Mouse (Mus musculus): Measurements from ENCODE around the gene Clip1. TPM values are rescaled to one million over a fixed set of nuclear protein-coding genes. Genes with fewer than 3 reads are reported as not detected.
A peak's percentile ranks its signal among the peaks of the same experiment; 100 is the strongest.
"Not testable (repeated sequence)": the region's sequence is repeated elsewhere in the genome, so short reads cannot be mapped to it uniquely, and the experiment has no call there.

Gene Clip1
- total RNA-seq (2022), result 100 to 1,000 TPM; 125 to 142 (median 126) TPM

DNA sequence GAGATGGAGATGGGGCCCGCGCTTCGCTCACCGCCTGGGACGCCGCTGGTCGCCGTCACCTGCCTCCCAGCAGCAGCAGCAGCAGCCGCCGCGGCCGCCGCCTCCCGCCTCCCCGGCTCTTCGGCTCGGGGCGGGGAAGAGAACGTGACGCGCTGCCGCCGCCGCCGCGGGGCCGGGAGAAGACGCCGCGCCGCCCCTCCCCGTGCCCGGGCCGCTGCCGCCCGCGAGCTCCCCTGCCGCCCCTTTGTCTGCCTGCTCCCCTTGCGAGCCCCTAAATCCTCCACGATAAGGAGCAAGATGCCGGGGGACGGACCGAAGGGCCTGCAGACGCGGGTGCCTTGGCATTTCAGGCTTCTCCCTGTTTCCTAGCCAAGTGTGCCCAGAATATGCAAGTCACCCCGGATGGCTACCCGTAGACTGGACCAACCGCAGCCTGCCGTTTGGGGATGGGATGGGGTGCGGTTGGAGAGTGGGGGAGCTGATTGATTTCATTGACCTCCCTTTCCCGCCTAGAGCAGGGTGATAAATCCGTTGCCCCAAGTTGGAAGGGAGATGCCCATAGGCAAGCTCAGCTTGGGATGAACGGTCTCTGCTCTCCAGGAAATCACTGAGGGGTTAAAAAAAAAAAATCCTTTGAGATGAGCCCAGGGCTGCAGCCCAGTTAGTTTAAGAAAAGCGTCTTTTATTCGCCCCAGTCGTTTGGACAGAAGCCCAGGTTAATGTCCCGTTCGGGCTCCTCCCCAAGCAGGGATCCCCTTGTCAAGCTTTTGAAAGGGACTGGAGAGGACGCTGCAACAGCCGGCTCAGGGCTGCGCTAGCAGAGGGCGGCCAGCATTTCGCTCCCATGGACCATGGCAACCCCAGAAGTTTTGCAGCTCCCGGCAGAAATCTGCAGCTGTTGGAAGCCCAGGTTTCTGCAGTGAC, at the start of gene Clip1:
Gene Clip1 (minus strand): TSS at position 398 of the 924 bp plus-strand sequence.
- DNase-seq (ENCODE audit: low spot score in 2 of 2), result peak; percentile 44 to 55

DNA sequence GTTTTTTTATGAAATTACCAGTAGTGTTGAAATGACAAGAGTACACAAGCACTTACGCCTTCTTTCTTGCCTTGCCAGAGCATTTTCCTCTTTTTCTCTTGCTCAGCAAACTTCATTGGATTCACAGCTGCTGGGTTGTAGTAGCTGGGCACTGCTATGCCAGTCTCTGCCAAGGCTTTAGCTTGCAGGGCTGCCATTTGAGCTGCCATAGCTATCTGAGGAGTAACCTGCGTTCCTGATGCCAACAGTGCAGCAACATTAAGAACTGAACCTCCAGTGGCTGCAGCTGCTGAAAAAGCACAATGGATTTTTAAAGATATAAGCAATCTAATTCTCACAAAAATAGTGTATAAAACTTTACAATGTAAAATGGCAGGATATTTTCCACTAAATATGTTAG, 46.6 kb upstream of the Clip1 start:
- no peak for DNase-seq (ENCODE audit: low spot score in 2 of 2)

GRCm38 (mm10) chr5:123723816-123724215, 39.4 kb upstream of the Clip1 start:
- DNase-seq (ENCODE audit: low spot score in 2 of 2), result not testable (repeated sequence)

DNA sequence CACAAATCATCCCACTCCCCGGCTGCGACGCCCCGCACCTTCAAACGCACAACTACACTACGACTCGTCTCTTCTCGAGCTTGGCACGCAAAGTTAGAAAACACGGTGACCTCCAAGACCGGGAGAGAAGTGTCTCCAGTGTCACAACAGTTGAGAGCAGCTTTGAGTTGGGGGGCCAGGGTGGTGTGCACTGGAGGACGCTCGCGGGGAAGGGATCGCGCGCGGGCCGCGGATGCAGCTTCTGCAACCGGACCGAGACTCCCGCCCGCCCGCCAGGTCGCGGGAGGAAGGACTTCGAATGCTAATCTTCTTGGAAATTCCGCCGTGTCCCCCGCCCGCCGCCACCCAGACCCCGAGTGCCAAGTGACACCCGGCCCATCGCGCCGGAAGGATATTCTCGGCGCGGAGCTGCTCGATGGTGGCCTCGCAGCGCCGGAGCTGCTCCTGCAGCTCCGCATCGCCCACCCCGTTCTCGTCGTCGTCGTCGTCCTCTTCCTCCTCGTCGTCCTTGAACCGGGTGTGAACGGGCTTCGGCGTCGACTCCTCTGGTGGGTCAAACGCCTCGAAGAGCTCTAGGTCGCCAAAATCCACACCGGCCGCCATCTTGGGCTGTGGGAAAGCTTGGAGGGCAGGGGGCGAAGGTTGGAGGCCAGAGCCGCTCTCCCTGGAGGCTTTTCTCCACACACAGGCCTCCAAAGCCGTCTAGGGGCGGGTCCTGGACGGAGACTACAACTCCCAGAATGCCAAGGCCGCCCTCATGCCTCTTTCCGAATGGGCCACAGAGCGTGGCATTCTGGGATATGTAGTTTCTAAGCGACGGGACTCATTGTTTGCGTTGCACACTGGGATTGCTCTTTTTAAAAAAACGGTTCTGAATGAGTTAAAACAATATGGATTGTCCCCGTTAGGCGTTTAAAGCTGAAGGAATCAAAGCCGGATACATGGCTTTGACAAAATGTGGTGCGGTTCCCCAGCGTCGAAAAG, 36.2 kb upstream of the Clip1 start, which contains the start of gene Zcchc8:
Gene Zcchc8 (minus strand): TSS at position 773 of the 984 bp plus-strand sequence.
- peak; percentile 97 for DNase-seq (ENCODE audit: low spot score in 2 of 2)

GRCm38 (mm10) chr5:123714622-123715021, 30.2 kb upstream of the Clip1 start:
- DNase-seq (ENCODE audit: low spot score in 2 of 2), result no peak

DNA sequence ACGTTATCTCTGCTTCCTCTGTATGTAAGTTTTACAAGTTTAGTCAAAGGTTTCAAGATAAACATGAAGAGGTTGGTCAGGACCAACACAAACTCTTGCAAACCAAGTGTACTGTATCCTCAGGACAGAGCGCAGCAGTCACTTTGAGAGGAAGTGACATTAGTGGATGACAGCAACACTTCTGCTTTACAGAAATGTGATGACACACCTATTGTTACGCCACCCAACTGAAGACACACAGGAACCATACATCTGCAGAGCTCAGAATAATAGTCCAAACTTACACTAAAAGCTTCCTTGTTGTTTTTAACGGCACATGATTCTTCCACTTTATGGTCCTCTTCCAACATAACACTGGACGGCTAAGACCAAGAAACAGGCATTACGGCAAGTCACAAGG, 29.4 kb upstream of the Clip1 start:
- no peak for DNase-seq (ENCODE audit: low spot score in 2 of 2)

GRCm38 (mm10) chr5:123709571-123709970, 25.2 kb upstream of the Clip1 start:
- DNase-seq (ENCODE audit: low spot score in 2 of 2), result no peak

DNA sequence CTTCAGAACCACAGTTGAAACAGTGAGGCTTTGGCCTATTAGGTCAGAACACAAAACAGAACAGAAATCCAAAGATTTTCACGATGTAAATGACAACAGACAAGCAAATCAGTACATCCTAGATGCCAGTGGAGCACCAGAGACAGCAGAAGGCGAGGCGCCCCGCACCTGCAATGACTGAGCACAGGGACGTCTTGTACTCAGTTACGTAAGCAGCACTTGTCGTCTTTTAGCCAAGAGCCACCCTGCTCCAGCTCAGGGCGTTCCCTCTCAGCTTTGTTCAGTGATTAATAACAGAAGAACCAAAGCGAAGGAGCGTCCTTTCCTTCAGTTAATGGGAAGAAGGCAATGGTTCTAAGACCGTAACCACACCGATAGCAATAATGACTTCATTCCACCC, 24.2 kb upstream of the Clip1 start:
- peak; percentile 29 to 59 for DNase-seq (ENCODE audit: low spot score in 2 of 2)

DNA sequence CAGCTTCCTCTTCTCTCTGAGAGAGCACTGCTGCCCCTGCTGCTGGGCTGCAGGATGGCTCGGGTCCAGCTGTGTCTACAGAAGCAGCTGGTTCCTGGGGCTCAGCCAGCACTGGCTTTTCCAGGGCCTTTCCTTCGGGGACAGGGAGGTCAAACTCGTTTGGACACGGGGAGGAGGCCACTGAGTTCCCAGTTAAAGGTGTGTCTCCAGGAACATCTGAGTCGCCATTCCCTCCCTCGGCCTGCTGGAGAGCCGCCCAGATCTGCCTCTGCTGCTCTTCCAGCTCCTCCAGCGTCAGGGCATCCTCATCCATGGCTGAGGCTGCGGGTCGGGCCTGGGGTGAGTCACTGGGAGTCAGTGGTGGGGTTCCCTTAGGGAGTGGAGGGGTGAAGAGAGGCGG, 16.2 kb upstream of the Clip1 start:
- peak; percentile 12 to 21 for DNase-seq (ENCODE audit: low spot score in 2 of 2)

GRCm38 (mm10) chr5:123699198-123699597, 14.8 kb upstream of the Clip1 start:
- DNase-seq (ENCODE audit: low spot score in 2 of 2), result peak; percentile 38 to 50

DNA sequence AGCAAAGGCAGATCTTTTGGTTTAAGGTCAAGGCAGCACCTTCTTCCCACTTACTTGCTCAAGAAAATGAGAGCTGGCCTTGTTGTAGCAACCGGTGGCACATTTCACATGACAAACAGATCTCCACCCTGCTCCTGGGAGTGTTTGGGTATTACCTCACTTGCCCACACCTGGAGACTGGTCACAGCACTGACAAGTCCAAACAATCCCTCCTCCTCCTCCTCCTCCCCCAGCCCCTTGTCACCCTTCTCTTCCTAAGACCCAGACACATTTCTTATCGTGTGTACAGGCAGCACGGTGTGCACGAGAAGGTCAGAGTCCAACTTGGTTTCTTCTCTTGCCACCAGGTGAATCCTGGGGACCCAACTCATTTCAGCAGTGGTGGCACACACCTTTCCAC, 12.5 kb upstream of the Clip1 start:
- no peak for DNase-seq (ENCODE audit: low spot score in 2 of 2)

- DNase-seq (ENCODE audit: low spot score in 2 of 2), result no peak
Measured at GRCm38 (mm10) chr5:123696244-123696643, 11.8 kb upstream of the Clip1 start.

GRCm38 (mm10) chr5:123694468-123694867, 10.1 kb upstream of the Clip1 start:
- DNase-seq (ENCODE audit: low spot score in 2 of 2), result no peak

DNA sequence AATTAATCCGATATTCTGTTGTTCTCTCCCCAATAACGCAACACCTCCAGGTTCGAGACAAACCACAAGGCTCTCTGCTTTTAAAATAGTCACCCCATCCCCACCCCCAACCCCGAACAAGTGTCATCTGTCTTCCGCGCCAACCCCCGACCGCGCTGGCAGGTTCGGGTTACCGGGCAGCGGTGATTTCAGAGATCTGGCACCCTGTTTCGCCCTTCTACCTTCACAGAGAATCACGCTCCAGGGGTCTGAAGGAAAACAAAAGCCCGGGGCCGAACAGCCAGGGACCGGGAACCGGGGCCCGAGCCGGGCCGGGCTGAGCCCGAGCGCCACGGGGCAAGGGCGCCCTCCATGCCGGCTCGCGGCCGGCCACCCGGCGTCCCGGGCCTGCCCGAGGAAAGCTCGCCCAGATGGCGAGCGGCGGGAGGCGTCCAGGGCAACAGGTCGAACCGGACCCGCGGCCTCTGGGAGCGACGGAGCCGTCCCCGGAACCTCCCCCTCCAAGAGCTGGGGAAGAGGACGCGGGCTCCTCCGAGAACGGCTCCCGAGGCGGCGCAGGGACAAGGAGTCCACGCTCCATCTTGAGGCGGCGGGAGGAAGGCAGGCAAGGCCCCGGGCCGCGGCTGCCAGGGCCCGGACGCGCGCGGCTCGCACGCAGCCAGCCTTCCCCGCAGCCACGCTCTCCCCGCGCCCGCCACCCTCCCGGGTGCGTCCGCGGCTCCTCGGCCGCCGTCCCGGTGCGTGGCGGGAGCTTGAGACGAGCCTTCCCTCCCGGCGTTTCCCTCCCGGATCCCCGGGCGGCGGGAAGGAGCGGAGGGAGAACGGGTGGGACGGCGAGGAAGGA, 819 bp downstream of the Clip1 start:
- peak; percentile 15 to 26 for DNase-seq (ENCODE audit: low spot score in 2 of 2)

DNA sequence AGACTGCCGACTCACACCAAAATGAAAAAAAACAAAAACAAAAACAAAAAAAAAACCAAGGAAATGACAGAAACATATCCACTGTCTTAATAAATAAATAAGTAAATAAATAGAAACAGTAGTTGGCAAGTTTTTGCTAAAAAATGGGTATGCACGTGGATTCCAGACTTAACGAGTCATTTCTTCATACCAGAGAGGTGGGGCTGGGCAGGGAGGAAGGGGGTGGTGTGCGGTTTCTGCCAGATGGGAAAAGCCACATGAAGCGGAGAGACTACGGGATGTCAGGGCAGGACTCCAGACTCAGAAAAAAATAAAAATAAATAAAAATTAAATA, 1.4 kb downstream of the Clip1 start:
- DNase-seq (ENCODE audit: low spot score in 2 of 2), result no peak

- no peak for DNase-seq (ENCODE audit: low spot score in 2 of 2)
Measured at GRCm38 (mm10) chr5:123682372-123682771, 2.0 kb downstream of the Clip1 start.

DNA sequence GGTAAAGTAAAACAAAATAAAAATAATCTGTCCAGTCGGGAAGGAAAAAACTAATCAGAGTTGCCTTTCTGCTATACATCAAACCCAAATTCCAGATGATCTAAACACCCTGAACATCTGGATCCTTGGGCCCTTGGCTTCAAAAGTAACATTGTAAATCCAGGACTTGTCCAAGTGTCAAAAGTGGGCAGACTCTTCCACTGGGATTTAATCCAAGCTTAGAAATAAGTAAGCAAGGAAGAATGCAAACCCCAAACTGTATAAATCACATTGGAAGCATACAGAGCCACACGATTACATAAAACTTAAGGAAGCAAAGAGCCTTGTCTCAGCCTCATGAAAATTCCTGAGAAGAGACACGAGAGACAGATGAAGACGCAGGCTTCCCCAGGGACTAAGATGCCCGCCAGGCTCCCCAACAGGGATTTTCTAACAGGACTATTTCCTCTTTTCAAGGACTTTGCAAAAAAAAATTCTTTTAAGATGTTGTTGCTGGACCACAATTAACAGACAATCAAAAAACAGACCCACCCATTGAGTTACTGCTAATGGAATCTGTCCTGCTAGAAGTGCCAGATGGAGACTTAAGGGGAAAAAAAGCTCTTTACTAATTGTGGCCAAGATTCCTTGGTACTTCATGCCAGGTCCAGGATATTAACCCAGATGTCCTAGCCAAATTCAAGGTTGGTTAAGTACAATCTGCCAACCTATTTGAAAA, 4.7 kb downstream of the Clip1 start:
- DNase-seq (ENCODE audit: low spot score in 2 of 2), result no peak

- no peak for DNase-seq (ENCODE audit: low spot score in 2 of 2)
Measured at GRCm38 (mm10) chr5:123679106-123679505, 5.3 kb downstream of the Clip1 start.

DNA sequence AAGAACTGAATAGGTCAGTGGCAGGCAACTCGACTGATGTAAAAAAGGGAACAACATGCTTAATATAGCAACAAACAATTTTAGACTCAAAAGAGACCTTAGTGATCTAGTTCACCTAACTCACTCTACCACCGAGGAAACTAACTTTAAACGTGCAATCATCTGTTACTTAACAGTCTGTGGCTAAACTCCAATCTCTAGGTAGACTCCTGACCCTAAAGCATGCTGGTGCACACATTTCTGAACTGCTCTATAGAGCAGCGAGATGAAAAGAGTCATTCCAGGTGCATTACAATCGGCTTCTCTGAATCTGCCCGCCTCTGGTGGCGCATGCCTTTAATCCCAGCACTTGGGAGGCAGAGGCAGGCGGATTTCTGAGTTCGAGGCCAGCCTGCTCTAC, 8.7 kb downstream of the Clip1 start:
- no peak for DNase-seq (ENCODE audit: low spot score in 2 of 2)

- DNase-seq (ENCODE audit: low spot score in 2 of 2), result no peak
Measured at GRCm38 (mm10) chr5:123675221-123675620, 9.2 kb downstream of the Clip1 start.
